In genomic region chr10:107543026-107543425, GRCm38 (mm10) we compare ENCODE assay signal across 25 mouse cellular contexts. TPM values are rescaled to one million over a fixed set of nuclear protein-coding genes. Genes with fewer than 3 reads are reported as not detected.
DNase-seq lines count a peak whose midpoint lies in the region; TF ChIP-seq lines count a peak whose summit lies in the region.
"Had no signal": no experiment of that assay in that cellular context is flagged by ENCODE, and none has a peak within 500 bp of the region (broad histone marks: within the 10 kb centered on the region; RNA-seq: fewer than 3 reads in every experiment).

No protein-coding gene starts in this region.

- intact Hi-C loops in gastrocnemius, adult 2 months (cut with DNase I): no loop called here
- intact Hi-C loops in heart, adult 2 months (cut with DNase I): no loop called here

- H3K4me1 ChIP-seq in heart, adult 2 months (ENCODE audit: control insufficient read depth, insufficient read depth, low read length): no peaks in the 10 kb centered on the region
- H3K4me1 ChIP-seq: forebrain, embryonic 15.5 days; heart, embryonic 13.5 days; hindbrain, embryonic 13.5 days; intestine, embryonic 15.5 days had no signal

- no peak for DNase-seq in gastrocnemius, adult 2 months
- DNase-seq in gastrocnemius, postnatal 25 days: no peak
- DNase-seq in 3T3-L1 (ENCODE audit: low read depth, low spot score): peak; percentile 19
- DNase-seq in forelimb bud, embryonic 11.5 days (ENCODE audit: low read depth, low spot score): peak; percentile 29
- DNase-seq in mesoderm, embryonic 11.5 days (ENCODE audit: low read depth, low spot score): peak; percentile 54
- no peak for DNase-seq in heart, adult 2 months
- DNase-seq in ovary, postnatal 36 days (ENCODE audit: low spot score): no peak
- DNase-seq: adrenal gland, adult 8-10 months; adrenal gland, postnatal 36 days; B cell, adult 2 months; cerebellum, adult 2 months; cerebellum, postnatal 10 days; gastrocnemius, postnatal 14 days; heart, postnatal 36 days had no signal

- no peak for TF ChIP-seq POLR2A in heart, adult 2 months (IDR thresholded peaks at IDR 0.05; ENCODE audit: insufficient read depth, low read depth, low read length)

- 62% methylated on average over 1 of the region's 1 CpGs for WGBS in heart, adult 2 months

- no peaks in the 10 kb centered on the region for H3K36me3 ChIP-seq in heart, adult 2 months (ENCODE audit: control insufficient read depth, insufficient read depth, low read length)
- H3K36me3 ChIP-seq: forebrain, embryonic 15.5 days; G1E; heart, embryonic 13.5 days; hindbrain, embryonic 13.5 days; intestine, embryonic 15.5 days had no signal

- H3K9ac ChIP-seq in heart, adult 2 months (ENCODE audit: low read depth, low read length): no peak overlapping the region
- H3K9ac ChIP-seq: forebrain, embryonic 15.5 days; heart, embryonic 13.5 days; hindbrain, embryonic 13.5 days; intestine, embryonic 15.5 days had no signal

- TF ChIP-seq EP300 in heart, adult 2 months (IDR thresholded peaks at IDR 0.05; ENCODE audit: insufficient read depth, low read depth, low read length): no peak

- no peak for TF ChIP-seq CTCF in gastrocnemius, adult 2 months (IDR thresholded peaks at IDR 0.05)
- TF ChIP-seq CTCF in heart, adult 2 months (IDR thresholded peaks at IDR 0.05): no peak

- no peaks in the 10 kb centered on the region for H3K27me3 ChIP-seq in heart, adult 2 months (ENCODE audit: control insufficient read depth, insufficient read depth, low read length)
- H3K27me3 ChIP-seq: forebrain, embryonic 15.5 days; heart, embryonic 13.5 days; hindbrain, embryonic 13.5 days; intestine, embryonic 15.5 days had no signal

- H3K27ac ChIP-seq in gastrocnemius, adult 2 months: peak overlapping the region; percentile 39; the same call in 1 of the 2 replicates
- no peak overlapping the region for H3K27ac ChIP-seq in heart, adult 2 months
- H3K27ac ChIP-seq: forebrain, embryonic 15.5 days; heart, embryonic 13.5 days; hindbrain, embryonic 13.5 days; hindbrain, postnatal 0 days; intestine, embryonic 15.5 days had no signal

- H3K79me2 ChIP-seq in heart, adult 2 months (replicated peaks; ENCODE audit: control insufficient read depth, insufficient read depth, low read length): no peaks in the 10 kb centered on the region

- H3K4me3 ChIP-seq in gastrocnemius, adult 2 months: no peak overlapping the region
- H3K4me3 ChIP-seq in heart, adult 2 months: no peak overlapping the region
- H3K4me3 ChIP-seq: forebrain, embryonic 15.5 days; heart, embryonic 13.5 days; hindbrain, embryonic 13.5 days; intestine, embryonic 15.5 days had no signal

RNA-seq across cellular contexts. Expression of gene Myf6, which starts 48.5 kb away (rescaled TPM):
- total RNA-seq in gastrocnemius, adult 2 months (2021): 100 to 1,000 TPM in 1 of 2 experiments, 10 to 100 TPM in 1; 97.3 to 144 TPM
- total RNA-seq in gastrocnemius, postnatal 25 days (2021): 100 to 1,000 TPM in 1 of 2 experiments, 10 to 100 TPM in 1; 98.7 to 107 TPM
- total RNA-seq in heart, adult 2 months (2021): not detected
- polyA plus RNA-seq in heart, adult 2 months (2012; rRNA removed): not detected in 2 replicates
- total RNA-seq: adrenal gland, adult 8-10 months; adrenal gland, postnatal 36 days; G1E; granulocyte monocyte progenitor cell, adult 5-6 weeks; heart, postnatal 36 days; hindbrain, postnatal 0 days had no signal
- polyA plus RNA-seq: CD4-positive, CD25-positive, alpha-beta regulatory T cell, adult 4 months; cerebellum, adult 2 months; forebrain, embryonic 11.5 days; forebrain, embryonic 15.5 days; frontal cortex, adult 2 months; G1E; heart, postnatal 0 days; hindbrain, embryonic 13.5 days; hindbrain, postnatal 0 days had no signal

RNA-seq across cellular contexts. Expression of gene Myf5, which starts 57.1 kb away (rescaled TPM):
- total RNA-seq in gastrocnemius, adult 2 months (2021): 1 to 10 TPM; 1.9 to 2.3 TPM
- total RNA-seq in gastrocnemius, postnatal 25 days (2021): 1 to 10 TPM; 2.1 to 2.3 TPM
- total RNA-seq in heart, adult 2 months (2021): not detected
- not detected in 2 replicates for polyA plus RNA-seq in heart, adult 2 months (2012; rRNA removed)
- total RNA-seq: adrenal gland, adult 8-10 months; adrenal gland, postnatal 36 days; G1E; granulocyte monocyte progenitor cell, adult 5-6 weeks; heart, postnatal 36 days; hindbrain, postnatal 0 days had no signal
- polyA plus RNA-seq: CD4-positive, CD25-positive, alpha-beta regulatory T cell, adult 4 months; cerebellum, adult 2 months; forebrain, embryonic 11.5 days; forebrain, embryonic 15.5 days; frontal cortex, adult 2 months; G1E; heart, postnatal 0 days; hindbrain, postnatal 0 days had no signal

Comparison
In these comparisons a context has a peak if more than half of its experiments do, and no peak if none do; other contexts are left out.
1. DNase-seq: peak in 3T3-L1 (single experiment), forelimb bud, embryonic 11.5 days (single experiment) and mesoderm, embryonic 11.5 days (single experiment); none in gastrocnemius, adult 2 months (single experiment), gastrocnemius, postnatal 25 days (single experiment), heart, adult 2 months (0 of 2) and ovary, postnatal 36 days (single experiment).
2. RNA of gene Myf6, which starts 48.5 kb away (total RNA-seq): 97.3 to 144 TPM in gastrocnemius, adult 2 months and 98.7 to 107 TPM in gastrocnemius, postnatal 25 days; not detected in heart, adult 2 months; every median in the first group is over 10 times any median in the second.